Mouse (Mus musculus) lung, postnatal 0 days (tissue): ENCODE results near the gene Sap30l.

Experiments
- CTCF ChIP-seq: IDR thresholded peaks from 2 replicates; pipeline ENCODE4 v1.5.1; 2016; ENCODE audit warnings: antibody characterized with exemption, mild to moderate bottlenecking
- EP300 ChIP-seq: IDR thresholded peaks from 2 replicates; pipeline ENCODE4 v1.6.1; 2016; ENCODE audit warnings: antibody characterized with exemption, mild to moderate bottlenecking, control low read depth

- TF ChIP-seq CTCF (no peak), EP300 (no peak)
These were observed 1.0 kb upstream of the Sap30l start for GRCm38 (mm10) chr11:57800266-57800951.
